Mouse (Mus musculus) embryonic fibroblast, embryonic 13.5 days (primary cell): ENCODE results near the gene Olfr237-ps1. TPM values are rescaled to one million over a fixed set of nuclear protein-coding genes. Genes with fewer than 3 reads are reported as not detected.
"Not testable (repeated sequence)": the region's sequence is repeated elsewhere in the genome, so short reads cannot be mapped to it uniquely, and the experiment has no call there.

Source experiments
- H3K27ac ChIP-seq: 2 replicates; pipeline ENCODE4 v1.5.1; 2012; ENCODE audit warnings: low read length, control low read depth, inconsistent platforms; ENCODE audit not compliant: insufficient read depth
- H3K4me1 ChIP-seq: 2 replicates; pipeline ENCODE4 v1.6.1; 2011; ENCODE audit warnings: low read length; ENCODE audit not compliant: control insufficient read depth, insufficient read depth
- H3K4me3 ChIP-seq: 2 replicates; pipeline ENCODE4 v1.5.1; 2011; ENCODE audit warnings: mild to moderate bottlenecking, control low read depth, low read length; ENCODE audit not compliant: insufficient read depth
- CTCF ChIP-seq: IDR thresholded peaks from 2 replicates; pipeline ENCODE4 v1.5.1; 2011; ENCODE audit warnings: mild to moderate bottlenecking, control low read depth, low read length, moderate library complexity, borderline replicate concordance; ENCODE audit not compliant: insufficient read depth
- POLR2A ChIP-seq: IDR thresholded peaks from 2 replicates; pipeline ENCODE4 v1.6.1; 2011; ENCODE audit warnings: low read depth, mild to moderate bottlenecking, control low read depth, low read length, moderate library complexity
- polyA plus RNA-seq: library from polyadenylated mRNA; stranded (reverse); fragments of >200 nt; gene quantifications from 2 replicates; pipeline ENCODE4 v1.2.4, GENCODE M21; 2011; ENCODE audit warnings: low read depth; ENCODE audit not compliant: missing spikeins, insufficient read length

Olfr237-ps1 gene
- not detected in 2 replicates for polyA plus RNA-seq

GRCm38 (mm10) chr6:43146267-43146666 is at the start of gene Olfr237-ps1:
TSS of gene Olfr237-ps1 (plus strand) at chr6:43146567.
- H3K27ac ChIP-seq, H3K4me1 ChIP-seq: not testable (repeated sequence)

GRCm38 (mm10) chr6:43106069-43106468 is 40.3 kb upstream of the Olfr237-ps1 start, which contains the start of gene Olfr441:
TSS of gene Olfr441 (plus strand) at chr6:43106369.
- H3K4me1 ChIP-seq, H3K27ac ChIP-seq, H3K4me3 ChIP-seq: not testable (repeated sequence)

More at GRCm38 (mm10) chr6:43146267-43146666, at the start of gene Olfr237-ps1:
- not testable (repeated sequence) for H3K4me3 ChIP-seq

- TF ChIP-seq POLR2A (no peak), CTCF (no peak)
Measured at GRCm38 (mm10) chr6:43159502-43159901, 13.1 kb downstream of the Olfr237-ps1 start.

GRCm38 (mm10) chr6:43162982-43163381 is 16.6 kb downstream of the Olfr237-ps1 start, which contains the start of gene Olfr437:
TSS of gene Olfr437 (plus strand) at chr6:43163282.
- no peaks in the 10 kb centered on the region for H3K4me1 ChIP-seq
- no peak within 1 kb of the TSS for H3K4me3 ChIP-seq
- TF ChIP-seq CTCF (no peak), POLR2A (no peak)
- H3K27ac ChIP-seq: no peak within 1 kb of the TSS

More at GRCm38 (mm10) chr6:43159502-43159901, 13.1 kb downstream of the Olfr237-ps1 start:
- no peaks in the 10 kb centered on the region for H3K4me1 ChIP-seq
- H3K4me3 ChIP-seq: no peak overlapping the region
- no peak overlapping the region for H3K27ac ChIP-seq

GRCm38 (mm10) chr6:43167246-43167645 is 20.9 kb downstream of the Olfr237-ps1 start:
- Histone ChIP-seq H3K27ac (no peak overlapping the region), H3K4me3 (no peak overlapping the region), H3K4me1 (no peaks in the 10 kb centered on the region)
- TF ChIP-seq POLR2A (no peak), CTCF (no peak)

- TF ChIP-seq POLR2A: no peak
- no peak for TF ChIP-seq CTCF
- H3K27ac ChIP-seq: no peak within 1 kb of the TSS
- no peaks in the 10 kb centered on the region for H3K4me1 ChIP-seq
- no peak within 1 kb of the TSS for H3K4me3 ChIP-seq
Measured at GRCm38 (mm10) chr6:43171840-43172239, 25.5 kb downstream of the Olfr237-ps1 start, which contains the start of gene Olfr13. TSS of gene Olfr13 (plus strand) at chr6:43172140.

- TF ChIP-seq POLR2A (no peak), CTCF (no peak)
- Histone ChIP-seq H3K4me1 (no peaks in the 10 kb centered on the region), H3K27ac (no peak overlapping the region), H3K4me3 (no peak overlapping the region)
Measured at GRCm38 (mm10) chr6:43178129-43178528, 31.8 kb downstream of the Olfr237-ps1 start.

GRCm38 (mm10) chr6:43178584-43179501 is 32.5 kb downstream of the Olfr237-ps1 start:
- H3K4me3 ChIP-seq: no peak overlapping the region
- TF ChIP-seq CTCF (no peak), POLR2A (no peak)
- H3K27ac ChIP-seq: no peak overlapping the region
- no peaks in the 10 kb centered on the region for H3K4me1 ChIP-seq

GRCm38 (mm10) chr6:43190986-43191385 is 44.6 kb downstream of the Olfr237-ps1 start:
- H3K27ac ChIP-seq: no peak overlapping the region
- TF ChIP-seq POLR2A: no peak
- no peak for TF ChIP-seq CTCF
- no peaks in the 10 kb centered on the region for H3K4me1 ChIP-seq
- H3K4me3 ChIP-seq: no peak overlapping the region

- Histone ChIP-seq H3K4me1 (no peaks in the 10 kb centered on the region), H3K4me3 (no peak within 1 kb of the TSS), H3K27ac (no peak within 1 kb of the TSS)
- no peak for TF ChIP-seq CTCF
- no peak for TF ChIP-seq POLR2A
Measured at GRCm38 (mm10) chr6:43196781-43197180, 50.4 kb downstream of the Olfr237-ps1 start, which contains the start of gene Olfr435. TSS of gene Olfr435 (plus strand) at chr6:43197146.
